Mouse (Mus musculus) hindbrain, embryonic 15.5 days (tissue): ENCODE results near the gene Rptor. TPM values are rescaled to one million over a fixed set of nuclear protein-coding genes. Genes with fewer than 3 reads are reported as not detected.
A peak's percentile ranks its signal among the peaks of the same experiment; 100 is the strongest.

ENCODE experiments used
- ATAC-seq: fragments of 200-750 bp; cut with Nextera tagmentation; 2 replicates; pipeline ENCODE4 v1.8.0; 2017; ENCODE audit warnings: low read depth, moderate number of reproducible peaks, moderate TSS enrichment; ENCODE audit not compliant: low FRiP score
- H3K27ac ChIP-seq: fragments of 300-500 bp; sonication (generic); replicated peaks from 2 replicates; pipeline ENCODE4 v1.5.1; 2015; ENCODE audit warnings: mild to moderate bottlenecking, inconsistent platforms
- H3K27me3 ChIP-seq: fragments of 300-500 bp; sonication (generic); 2 replicates; pipeline ENCODE4 v1.6.1; 2015; ENCODE audit warnings: control low read depth, inconsistent platforms
- H3K36me3 ChIP-seq: fragments of 300-500 bp; sonication (generic); 2 replicates; pipeline ENCODE4 v1.6.1; 2015; ENCODE audit warnings: control low read depth, inconsistent platforms
- H3K4me1 ChIP-seq: fragments of 300-500 bp; sonication (generic); replicated peaks from 2 replicates; pipeline ENCODE4 v1.6.1; 2015; ENCODE audit warnings: control low read depth, inconsistent platforms
- H3K4me2 ChIP-seq: fragments of 300-500 bp; sonication (generic); 2 replicates; pipeline ENCODE4 v1.6.1; 2015; ENCODE audit warnings: moderate library complexity, mild to moderate bottlenecking, inconsistent platforms
- H3K4me3 ChIP-seq: fragments of 300-500 bp; sonication (generic); 2 replicates; pipeline ENCODE4 v1.5.1; 2015; ENCODE audit warnings: mild to moderate bottlenecking, inconsistent platforms
- H3K9ac ChIP-seq: fragments of 300-500 bp; sonication (generic); 2 replicates; pipeline ENCODE4 v1.6.1; 2015; ENCODE audit warnings: inconsistent platforms
- H3K9me3 ChIP-seq: fragments of 300-500 bp; sonication (generic); 2 replicates; pipeline ENCODE4 v1.6.1; 2016; ENCODE audit warnings: control low read depth, inconsistent platforms
- WGBS: fragments of 180-500 bp; shearing (Covaris S2); methylation state at CpG from one replicate; pipeline ENCODE4 v1.1.7; 2015; 5-methylcytosine and 5-hydroxymethylcytosine counted together
- polyA plus RNA-seq: library from polyadenylated mRNA; unstranded; fragments of >200 nt; fragmentation: Nextera tagmentation; extraction: Ambion mirVana; gene quantifications from 2 replicates; pipeline ENCODE4 v1.2.1, GENCODE M21; 2015

The Rptor gene
- polyA plus RNA-seq, 1 experiment from 2014 or later, result 13.3 TPM

DNA sequence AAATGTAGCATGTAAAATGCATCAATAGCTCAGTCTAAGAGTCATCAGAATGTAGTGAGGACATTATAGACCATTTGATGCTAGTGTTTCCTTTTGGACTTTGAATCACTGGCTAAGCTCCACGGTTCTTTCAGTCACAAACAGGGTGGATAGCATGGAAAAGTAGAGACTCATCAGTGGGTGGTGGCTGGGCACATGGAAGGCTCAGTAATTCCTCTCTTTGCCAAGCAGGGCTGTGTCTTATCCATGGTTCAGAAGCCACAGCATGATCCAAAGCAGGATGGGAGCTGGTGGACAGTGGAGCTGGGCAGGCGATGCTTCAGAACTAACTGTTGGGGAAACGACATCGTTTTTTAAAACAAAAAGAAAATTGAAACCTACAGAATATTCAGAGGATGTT lies 179.0 kb downstream of the Rptor start:
- Histone ChIP-seq H3K27me3 (no peaks in the 10 kb centered on the region), H3K4me1 (peaks cover 28% of the 10 kb centered on the region), H3K36me3 (no peaks in the 10 kb centered on the region), H3K9ac (no peak overlapping the region), H3K4me2 (no peak overlapping the region), H3K9me3 (no peaks in the 10 kb centered on the region), H3K4me3 (no peak overlapping the region), H3K27ac (no peak overlapping the region)
- WGBS, result 93% methylated on average over 4 of the region's 4 CpGs
- ATAC-seq, result no peak

GRCm38 (mm10) chr11:119783653-119784052 lies 180.9 kb downstream of the Rptor start:
- ATAC-seq, result no peak
- peaks cover 42% of the 10 kb centered on the region for H3K4me1 ChIP-seq
- H3K4me3 ChIP-seq, result no peak overlapping the region
- H3K9me3 ChIP-seq, result no peaks in the 10 kb centered on the region
- 93% methylated on average over 4 of the region's 4 CpGs for WGBS
- no peaks in the 10 kb centered on the region for H3K27me3 ChIP-seq
- no peak overlapping the region for H3K9ac ChIP-seq
- no peaks in the 10 kb centered on the region for H3K36me3 ChIP-seq
- H3K4me2 ChIP-seq, result no peak overlapping the region
- no peak overlapping the region for H3K27ac ChIP-seq

DNA sequence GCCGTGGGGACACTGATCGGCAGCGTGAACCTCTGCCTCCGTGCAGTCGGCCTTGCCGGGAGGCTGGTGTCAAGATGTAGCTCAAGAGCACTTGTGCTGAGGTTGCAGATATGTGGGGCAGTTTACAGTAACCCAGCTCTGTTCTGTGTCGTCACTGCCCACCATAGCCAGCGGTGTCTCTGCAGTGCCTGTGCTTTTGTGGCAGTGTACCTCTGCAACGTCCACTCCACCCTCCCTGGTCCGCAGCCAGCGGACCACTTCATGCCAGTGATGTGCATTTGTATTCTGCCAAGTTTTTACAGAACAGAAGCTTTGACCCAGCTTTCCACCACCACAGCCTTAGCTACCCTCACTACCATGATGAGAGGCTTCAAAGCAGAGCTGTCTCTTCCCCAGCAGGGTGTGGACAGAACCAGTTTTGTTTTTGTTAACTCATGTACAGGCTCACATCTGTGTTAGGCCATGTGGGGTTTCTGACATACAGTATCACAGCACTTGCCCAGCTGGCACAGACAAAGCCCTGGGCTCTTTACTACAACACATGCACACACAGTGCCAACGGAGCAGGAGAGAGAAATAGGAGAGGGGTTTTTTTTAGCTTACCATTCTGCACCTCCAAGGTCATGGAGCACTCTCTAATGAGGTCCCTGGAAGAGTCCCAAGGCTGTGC lies 182.1 kb downstream of the Rptor start:
- Histone ChIP-seq H3K27me3 (no peaks in the 10 kb centered on the region), H3K4me1 (peaks cover 54% of the 10 kb centered on the region), H3K4me2 (no peak overlapping the region), H3K36me3 (no peaks in the 10 kb centered on the region), H3K9ac (no peak overlapping the region), H3K4me3 (no peak overlapping the region), H3K27ac (0 out of 2 replicates have a peak overlapping the region, but pooled peaks have one; percentile 8), H3K9me3 (no peaks in the 10 kb centered on the region)
- ATAC-seq, result peak; percentile 31; the same call in 1 of the 2 replicates
- WGBS, result 73% methylated on average over 12 of the region's 12 CpGs

DNA sequence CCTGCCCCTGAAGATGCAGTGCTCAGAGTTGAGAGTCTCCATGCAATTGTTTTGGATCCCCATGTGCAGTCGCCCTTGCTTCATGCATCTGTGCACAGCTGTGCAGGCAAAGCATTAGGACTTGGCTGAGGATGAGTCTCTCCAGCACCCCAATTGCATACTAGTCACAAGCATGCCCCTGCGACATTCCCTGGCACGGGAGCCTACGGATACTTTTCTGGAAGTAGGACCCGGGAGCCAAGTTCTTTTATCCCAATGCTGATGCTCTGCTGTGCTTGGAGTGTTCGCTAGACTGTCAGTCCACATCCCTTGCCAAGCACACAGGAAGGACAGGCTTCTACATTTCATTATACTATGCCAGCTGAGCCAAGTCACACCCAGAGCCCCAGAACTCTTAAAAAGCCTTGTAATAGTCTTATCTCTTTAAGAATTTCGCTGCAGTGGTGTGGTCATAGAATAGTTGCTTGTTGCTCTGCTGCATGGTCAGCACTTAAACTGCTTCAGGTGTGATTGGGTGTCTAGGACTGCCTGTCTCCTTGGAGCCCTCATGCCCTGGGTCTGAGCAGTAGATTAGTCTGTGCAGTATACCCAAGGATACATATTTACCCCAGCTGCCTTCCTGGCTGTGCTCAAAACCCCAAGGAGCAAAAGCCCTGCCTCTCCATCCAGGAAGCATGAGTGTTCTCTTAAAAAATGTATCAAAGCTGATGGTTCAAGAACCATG lies 183.1 kb downstream of the Rptor start:
- no peaks in the 10 kb centered on the region for H3K9me3 ChIP-seq
- ATAC-seq, result no peak
- WGBS, result 79% methylated on average over 7 of the region's 7 CpGs
- no peak overlapping the region for H3K4me2 ChIP-seq
- no peaks in the 10 kb centered on the region for H3K36me3 ChIP-seq
- peaks cover 63% of the 10 kb centered on the region for H3K4me1 ChIP-seq
- H3K27ac ChIP-seq, result peak overlapping the region; percentile 39; the same call in 1 of the 2 replicates
- no peaks in the 10 kb centered on the region for H3K27me3 ChIP-seq
- H3K4me3 ChIP-seq, result no peak overlapping the region
- no peak overlapping the region for H3K9ac ChIP-seq

DNA sequence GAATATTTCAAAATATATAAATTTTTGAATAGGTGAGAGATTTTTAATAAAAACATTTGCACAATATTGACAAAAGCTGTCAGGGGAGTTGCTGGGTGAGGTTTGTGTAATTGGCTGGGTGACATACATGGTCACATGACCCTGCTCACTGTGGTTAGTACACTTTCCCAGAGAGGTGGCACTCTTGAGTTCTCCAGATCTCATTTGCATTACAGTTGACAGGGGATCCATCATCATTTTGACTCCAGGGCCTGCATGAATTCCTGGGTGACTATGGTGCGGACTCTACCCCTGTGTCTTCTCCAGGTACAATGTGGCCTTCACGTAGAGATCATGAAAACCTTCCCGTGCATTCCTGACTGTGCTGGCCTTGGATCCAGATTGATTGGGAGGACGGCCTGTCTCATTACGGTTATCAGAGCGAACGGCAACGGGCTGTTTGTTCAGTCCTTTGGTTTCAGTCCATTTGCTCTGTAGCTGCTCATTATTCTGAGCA lies 183.7 kb downstream of the Rptor start:
- H3K27ac ChIP-seq, result peak overlapping the region; percentile 46
- no peaks in the 10 kb centered on the region for H3K9me3 ChIP-seq
- H3K4me3 ChIP-seq, result no peak overlapping the region
- H3K27me3 ChIP-seq, result no peaks in the 10 kb centered on the region
- no peaks in the 10 kb centered on the region for H3K36me3 ChIP-seq
- H3K4me2 ChIP-seq, result no peak overlapping the region
- peaks cover 63% of the 10 kb centered on the region for H3K4me1 ChIP-seq
- H3K9ac ChIP-seq, result no peak overlapping the region
- 65% methylated on average over 8 of the region's 8 CpGs for WGBS
- no peak for ATAC-seq

- no peak overlapping the region for H3K4me2 ChIP-seq
- H3K27me3 ChIP-seq, result no peaks in the 10 kb centered on the region
- H3K9me3 ChIP-seq, result no peaks in the 10 kb centered on the region
- WGBS, result 33% methylated on average over 7 of the region's 7 CpGs
- H3K27ac ChIP-seq, result peak overlapping the region; percentile 86
- H3K9ac ChIP-seq, result peak overlapping the region; percentile 25; the same call in 1 of the 2 replicates
- peaks cover 71% of the 10 kb centered on the region for H3K4me1 ChIP-seq
- no peak overlapping the region for H3K4me3 ChIP-seq
- H3K36me3 ChIP-seq, result no peaks in the 10 kb centered on the region
- ATAC-seq, result no peak
Observed at GRCm38 (mm10) chr11:119788488-119788887, 185.8 kb downstream of the Rptor start.

DNA sequence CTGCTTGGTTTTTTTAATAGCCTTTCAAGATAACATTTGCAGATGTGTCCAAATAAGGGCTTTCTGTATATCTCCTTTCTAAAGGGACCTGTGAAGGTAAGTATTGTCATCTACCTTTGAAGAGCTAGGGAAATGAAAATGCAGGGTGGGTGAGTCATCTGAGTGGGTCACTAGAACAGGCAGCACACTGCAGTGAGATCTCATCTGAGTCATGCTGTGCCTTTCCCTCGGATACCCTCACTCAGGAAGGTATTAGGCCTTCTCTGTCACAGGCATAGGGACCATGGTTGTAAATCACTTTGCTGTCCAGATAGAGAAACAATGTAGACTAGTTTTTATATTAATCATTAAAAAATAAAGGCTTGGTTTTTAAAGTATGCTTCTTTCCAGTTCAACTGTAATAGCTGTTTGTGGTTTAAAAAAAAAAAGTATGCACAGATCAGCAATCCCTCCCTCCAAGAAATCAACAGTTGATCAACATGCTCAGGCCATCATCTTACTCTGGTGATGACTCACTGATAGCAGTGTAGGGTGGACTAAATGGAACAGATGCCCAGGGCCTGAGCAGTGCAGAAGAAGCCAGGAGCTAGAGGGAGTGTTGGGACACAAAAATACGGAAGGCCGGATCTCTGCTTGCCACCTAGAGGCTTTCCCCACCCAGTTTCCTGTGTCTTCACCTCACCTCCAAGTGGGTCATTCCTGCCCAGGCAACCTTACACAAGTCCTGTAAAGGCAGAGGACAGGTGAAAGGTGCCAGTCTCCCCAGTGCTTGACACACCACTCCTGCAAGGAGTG lies 186.4 kb downstream of the Rptor start:
- ATAC-seq, result no peak
- H3K27ac ChIP-seq, result peak overlapping the region; percentile 86
- H3K27me3 ChIP-seq, result no peaks in the 10 kb centered on the region
- whole genome bisulfite sequencing, result 59% methylated on average over 3 of the region's 3 CpGs
- peak overlapping the region; percentile 25; the same call in 1 of the 2 replicates for H3K9ac ChIP-seq
- H3K4me2 ChIP-seq, result no peak overlapping the region
- no peaks in the 10 kb centered on the region for H3K36me3 ChIP-seq
- peaks cover 76% of the 10 kb centered on the region for H3K4me1 ChIP-seq
- H3K4me3 ChIP-seq, result no peak overlapping the region
- H3K9me3 ChIP-seq, result no peaks in the 10 kb centered on the region

DNA sequence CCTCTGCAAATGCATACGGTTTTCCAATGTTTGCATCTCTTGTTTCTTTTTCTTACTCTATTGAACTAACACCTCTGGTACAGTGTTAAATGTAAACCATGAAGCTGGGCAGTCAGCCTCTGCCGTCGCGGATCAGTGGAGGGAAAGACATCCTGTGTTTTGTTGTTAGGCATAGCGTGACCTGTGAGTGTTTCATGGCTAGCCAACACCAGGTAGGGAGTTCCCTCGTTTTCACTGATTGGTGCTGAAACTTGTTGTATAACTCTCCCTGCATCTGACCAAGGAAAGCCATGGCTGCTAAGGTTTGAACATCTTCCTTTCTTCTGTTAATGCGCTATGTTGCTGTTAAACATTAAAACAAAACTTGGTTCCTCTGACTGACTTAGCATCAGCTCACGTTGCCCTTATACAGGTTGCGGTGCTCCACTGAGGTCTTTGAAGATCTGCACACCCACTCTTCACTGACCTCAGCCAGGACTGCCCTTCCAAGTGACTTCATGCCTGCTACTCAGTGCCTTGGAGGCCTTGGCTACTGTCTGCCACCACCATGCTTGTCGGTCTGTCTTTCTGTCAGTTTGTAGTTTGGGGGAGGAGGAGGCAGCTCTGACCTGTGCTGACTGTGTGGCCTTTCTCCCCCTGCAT lies 189.3 kb downstream of the Rptor start:
- Histone ChIP-seq H3K27me3 (no peaks in the 10 kb centered on the region), H3K9ac (no peak overlapping the region), H3K36me3 (no peaks in the 10 kb centered on the region), H3K4me2 (no peak overlapping the region), H3K4me3 (no peak overlapping the region), H3K27ac (no peak overlapping the region), H3K4me1 (peaks cover 72% of the 10 kb centered on the region), H3K9me3 (no peaks in the 10 kb centered on the region)
- ATAC-seq, result no peak
- 87% methylated on average over 10 of the region's 10 CpGs for WGBS

- H3K27ac ChIP-seq, result no peak overlapping the region
Observed at GRCm38 (mm10) chr11:119793378-119793777, 190.7 kb downstream of the Rptor start.

DNA sequence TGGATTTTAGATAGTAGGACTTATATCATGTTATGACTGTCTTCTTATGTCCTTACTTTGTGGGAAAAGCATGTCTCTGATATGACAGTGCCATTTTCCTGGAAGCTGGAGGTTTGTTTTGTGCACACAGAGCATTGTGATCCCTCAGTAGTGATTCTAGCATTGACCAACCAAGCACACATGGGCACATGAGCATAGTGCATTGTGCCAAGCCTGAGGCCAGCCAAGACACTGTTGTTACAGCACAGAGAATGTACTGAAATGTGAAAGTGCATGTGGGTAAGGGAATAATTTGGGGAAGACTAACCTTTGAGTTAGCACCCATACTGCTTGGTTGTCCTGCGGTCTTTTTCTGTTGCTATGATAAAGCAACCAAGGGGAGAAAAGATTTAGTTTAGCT lies 191.3 kb downstream of the Rptor start:
- Histone ChIP-seq H3K4me3 (no peak overlapping the region), H3K9me3 (no peaks in the 10 kb centered on the region), H3K27ac (no peak overlapping the region), H3K9ac (no peak overlapping the region), H3K4me2 (no peak overlapping the region), H3K27me3 (no peaks in the 10 kb centered on the region), H3K4me1 (peaks cover 56% of the 10 kb centered on the region), H3K36me3 (no peaks in the 10 kb centered on the region)
- WGBS, result 100% methylated on average over 1 of the region's 1 CpGs
- no peak for ATAC-seq

More at GRCm38 (mm10) chr11:119793378-119793777, 190.7 kb downstream of the Rptor start:
- H3K27me3 ChIP-seq, result no peaks in the 10 kb centered on the region
- peaks cover 63% of the 10 kb centered on the region for H3K4me1 ChIP-seq
- no peak for ATAC-seq
- no peaks in the 10 kb centered on the region for H3K36me3 ChIP-seq
- H3K4me2 ChIP-seq, result no peak overlapping the region
- no peak overlapping the region for H3K4me3 ChIP-seq
- no peak overlapping the region for H3K9ac ChIP-seq
- no peaks in the 10 kb centered on the region for H3K9me3 ChIP-seq
- WGBS, result 56% methylated on average over 6 of the region's 6 CpGs

GRCm38 (mm10) chr11:119794671-119795070 lies 192.0 kb downstream of the Rptor start:
- H3K27me3 ChIP-seq, result no peaks in the 10 kb centered on the region
- H3K27ac ChIP-seq, result no peak overlapping the region
- 68% methylated on average over 6 of the region's 6 CpGs for WGBS
- H3K4me1 ChIP-seq, result peaks cover 50% of the 10 kb centered on the region
- H3K4me2 ChIP-seq, result no peak overlapping the region
- no peak for ATAC-seq
- no peak overlapping the region for H3K4me3 ChIP-seq
- no peaks in the 10 kb centered on the region for H3K9me3 ChIP-seq
- H3K36me3 ChIP-seq, result no peaks in the 10 kb centered on the region
- H3K9ac ChIP-seq, result no peak overlapping the region
